ENCODE assay signal across 9 mouse cellular contexts in genomic region chr14:44858868-44859613, GRCm38 (mm10). TPM values are rescaled to one million over a fixed set of nuclear protein-coding genes. Genes with fewer than 3 reads are reported as not detected.
DNase-seq lines count a peak whose midpoint lies in the region; ATAC-seq lines count a peak whose summit lies in the region.
"Had no signal": no experiment of that assay in that cellular context is flagged by ENCODE, and none has a peak within 500 bp of the region (broad histone marks: within the 10 kb centered on the region; RNA-seq: fewer than 3 reads in every experiment).

Gene Ptgdr (minus strand): TSS chr14:44859375.

- 1% methylated on average over 32 of the region's 32 CpGs for WGBS in heart, embryonic 14.5 days
- WGBS in midbrain, embryonic 12.5 days, result 1% methylated on average over 32 of the region's 32 CpGs

- H3K4me3 ChIP-seq in heart, embryonic 14.5 days (ENCODE audit: control insufficient read depth in 1 of 2, insufficient read depth in 1 of 2, low read depth in 1 of 2, low read length in 2 of 2), result peak within 1 kb of the TSS; percentile 9 to 22; a peak in 3 of 4 replicates
- H3K4me3 ChIP-seq in midbrain, embryonic 12.5 days, result peak within 1 kb of the TSS; percentile 32

- no peaks in the 10 kb centered on the region for H3K36me3 ChIP-seq in heart, embryonic 14.5 days (ENCODE audit: control insufficient read depth, insufficient read depth, low read length)
- H3K36me3 ChIP-seq in midbrain, embryonic 12.5 days, result no peaks in the 10 kb centered on the region

- H3K9ac ChIP-seq in heart, embryonic 14.5 days (ENCODE audit: low read length), result no peak within 1 kb of the TSS
- no peak within 1 kb of the TSS; the same call in 1 of the 2 replicates for H3K9ac ChIP-seq in midbrain, embryonic 12.5 days (replicated peaks)

- peaks cover 30% of the 10 kb centered on the region for H3K27me3 ChIP-seq in heart, embryonic 14.5 days (ENCODE audit: control insufficient read depth, insufficient read depth, low read length)
- H3K27me3 ChIP-seq in midbrain, embryonic 12.5 days, result peaks cover 30% of the 10 kb centered on the region

- peaks cover 3 to 4% of the 10 kb centered on the region in 2 experiments; a peak in 1 of 4 replicates for H3K4me1 ChIP-seq in heart, embryonic 14.5 days (ENCODE audit: control insufficient read depth in 2 of 2, insufficient read depth in 2 of 2, low read length in 2 of 2)
- H3K4me1 ChIP-seq in midbrain, embryonic 12.5 days, result peaks cover 7% of the 10 kb centered on the region

- ATAC-seq in heart, embryonic 14.5 days (ENCODE audit: insufficient number of reproducible peaks, insufficient read depth, low FRiP score, low read depth), result no peak
- peak; percentile 15 to 16; a peak in 2 of 4 replicates for ATAC-seq in hematopoietic stem cell, adult 5-6 weeks (replicated peaks in 1 of 2; ENCODE audit: insufficient read depth in 1 of 2, low FRiP score in 2 of 2, low TSS enrichment in 1 of 2, low read depth in 1 of 2, poor library complexity in 2 of 2, severe bottlenecking in 2 of 2)
- peak; percentile 50 for ATAC-seq in midbrain, embryonic 12.5 days (ENCODE audit: low FRiP score, low read depth)

- intact Hi-C loops in heart, postnatal 14 days (cut with DNase I), result no loop called here

- no peak within 1 kb of the TSS for H3K27ac ChIP-seq in heart, embryonic 14.5 days (replicated peaks in 1 of 2; ENCODE audit: control insufficient read depth in 1 of 2, insufficient read depth in 1 of 2, low read depth in 2 of 2, low read length in 2 of 2)
- no peak within 1 kb of the TSS for H3K27ac ChIP-seq in midbrain, embryonic 12.5 days (replicated peaks)

- peak within 1 kb of the TSS; percentile 57 for H3K4me2 ChIP-seq in heart, embryonic 14.5 days (ENCODE audit: low read length)
- peak within 1 kb of the TSS; percentile 50 for H3K4me2 ChIP-seq in midbrain, embryonic 12.5 days (replicated peaks)

- no peaks in the 10 kb centered on the region for H3K9me3 ChIP-seq in heart, embryonic 14.5 days (ENCODE audit: control insufficient read depth, low read length)
- no peaks in the 10 kb centered on the region for H3K9me3 ChIP-seq in midbrain, embryonic 12.5 days

- DNase-seq in heart, postnatal 14 days, result no peak
- peak; percentile 5 for DNase-seq in WW6 (ENCODE audit: low read depth, low spot score)
- no peak for DNase-seq in spleen, postnatal 10 days (ENCODE audit: low spot score in 2 of 2)
- no peak for DNase-seq in cerebellum, postnatal 36 days
- DNase-seq in left cerebral cortex, adult 8-10 months (ENCODE audit: low spot score in 2 of 2), result no peak

RNA-seq across cellular contexts. Expression of gene Ptgdr, which starts in this region (rescaled TPM):
- not detected in 2 replicates for polyA plus RNA-seq in heart, embryonic 14.5 days (2014; fragmentation: Nextera tagmentation; extraction: Ambion mirVana)
- total RNA-seq in heart, postnatal 14 days (2021), result not detected
- total RNA-seq in hematopoietic stem cell, adult 5-6 weeks (2017), result not detected in 2 replicates
- 0.06 TPM in 1 of 2 replicates, not detected in the other for polyA plus RNA-seq in midbrain, embryonic 12.5 days (2016; fragmentation: Nextera tagmentation; extraction: Ambion mirVana)
- 1 to 10 TPM in 1 of 4 experiments, under 1 TPM in 3; 0.58 to 1.2 (median 0.82) TPM for total RNA-seq in left cerebral cortex, adult 8-10 months (2022)
- polyA plus RNA-seq: C2C12 had no signal

Comparison
In these comparisons a context has a peak if more than half of its experiments do, and no peak if none do; other contexts are left out.
1. Peak in ATAC-seq in hematopoietic stem cell, adult 5-6 weeks; RNA of the gene not detected or under 1 TPM.
2. Peak in ATAC-seq, H3K4me3 ChIP-seq and H3K4me2 ChIP-seq in midbrain, embryonic 12.5 days; RNA of the gene not detected or under 1 TPM.